ENCODE assay signal across 23 mouse cellular contexts in genomic region chr3:77197828-77198227, GRCm38 (mm10).
DNase-seq lines count a peak whose midpoint lies in the region; ATAC-seq lines count a peak whose summit lies in the region.
"Had no signal": no experiment of that assay in that cellular context is flagged by ENCODE, and none has a peak within 500 bp of the region (broad histone marks: within the 10 kb centered on the region; RNA-seq: fewer than 3 reads in every experiment).

No protein-coding gene starts in this region.

- no peak overlapping the region for H3K4me2 ChIP-seq in kidney, embryonic 15.5 days
- H3K4me2 ChIP-seq in lung, embryonic 15.5 days, result no peak overlapping the region
- H3K4me2 ChIP-seq in stomach, embryonic 16.5 days (ENCODE audit: low read depth, low read length), result no peak overlapping the region
- H3K4me2 ChIP-seq in midbrain, embryonic 15.5 days, result no peak overlapping the region
- H3K4me2 ChIP-seq: embryonic facial prominence, embryonic 13.5 days; embryonic facial prominence, embryonic 15.5 days; forebrain, embryonic 12.5 days had no signal

- no peaks in the 10 kb centered on the region for H3K27me3 ChIP-seq in kidney, embryonic 15.5 days
- no peaks in the 10 kb centered on the region for H3K27me3 ChIP-seq in lung, embryonic 15.5 days
- H3K27me3 ChIP-seq in stomach, embryonic 16.5 days (ENCODE audit: control insufficient read depth, insufficient read depth, low read length), result no peaks in the 10 kb centered on the region
- no peaks in the 10 kb centered on the region for H3K27me3 ChIP-seq in midbrain, embryonic 15.5 days (replicated peaks)
- H3K27me3 ChIP-seq: embryonic facial prominence, embryonic 13.5 days; embryonic facial prominence, embryonic 15.5 days; forebrain, embryonic 12.5 days had no signal

- no peak overlapping the region for H3K27ac ChIP-seq in kidney, embryonic 15.5 days
- H3K27ac ChIP-seq in lung, embryonic 15.5 days, result no peak overlapping the region
- H3K27ac ChIP-seq in stomach, embryonic 16.5 days (ENCODE audit: low read length), result no peak overlapping the region
- H3K27ac ChIP-seq in midbrain, embryonic 15.5 days, result no peak overlapping the region
- H3K27ac ChIP-seq: embryonic facial prominence, embryonic 13.5 days; embryonic facial prominence, embryonic 15.5 days; forebrain, embryonic 10.5 days; forebrain, embryonic 12.5 days had no signal

- no peak overlapping the region for H3K9ac ChIP-seq in kidney, embryonic 15.5 days
- H3K9ac ChIP-seq in lung, embryonic 15.5 days, result no peak overlapping the region
- no peak overlapping the region for H3K9ac ChIP-seq in stomach, embryonic 16.5 days (ENCODE audit: low read length)
- H3K9ac ChIP-seq in midbrain, embryonic 15.5 days, result no peak overlapping the region
- H3K9ac ChIP-seq: embryonic facial prominence, embryonic 13.5 days; embryonic facial prominence, embryonic 15.5 days; forebrain, embryonic 12.5 days had no signal

- 67% methylated on average over 1 of the region's 1 CpGs for WGBS in kidney, embryonic 15.5 days
- WGBS in lung, embryonic 15.5 days, result 52% methylated on average over 1 of the region's 1 CpGs
- WGBS in stomach, embryonic 16.5 days, result 52% methylated on average over 1 of the region's 1 CpGs
- 91% methylated on average over 1 of the region's 1 CpGs for WGBS in midbrain, embryonic 15.5 days

- H3K9me3 ChIP-seq in kidney, embryonic 15.5 days (replicated peaks), result no peaks in the 10 kb centered on the region; the same call in 1 of the 2 replicates
- H3K9me3 ChIP-seq in lung, embryonic 15.5 days, result no peaks in the 10 kb centered on the region
- H3K9me3 ChIP-seq in stomach, embryonic 16.5 days (replicated peaks; ENCODE audit: control insufficient read depth, low read length), result no peaks in the 10 kb centered on the region
- no peaks in the 10 kb centered on the region for H3K9me3 ChIP-seq in midbrain, embryonic 15.5 days
- H3K9me3 ChIP-seq: embryonic facial prominence, embryonic 13.5 days; embryonic facial prominence, embryonic 15.5 days; forebrain, embryonic 10.5 days; forebrain, embryonic 12.5 days had no signal

- no peak overlapping the region for H3K4me3 ChIP-seq in kidney, embryonic 15.5 days (replicated peaks)
- H3K4me3 ChIP-seq in lung, embryonic 15.5 days, result no peak overlapping the region
- no peak overlapping the region for H3K4me3 ChIP-seq in stomach, embryonic 16.5 days (replicated peaks; ENCODE audit: low read length)
- no peak overlapping the region for H3K4me3 ChIP-seq in midbrain, embryonic 15.5 days
- H3K4me3 ChIP-seq: embryonic facial prominence, embryonic 13.5 days; embryonic facial prominence, embryonic 15.5 days; erythroblast, embryonic 14.5 days; forebrain, embryonic 10.5 days; forebrain, embryonic 12.5 days had no signal

- H3K4me1 ChIP-seq in kidney, embryonic 15.5 days, result no peaks in the 10 kb centered on the region
- H3K4me1 ChIP-seq in lung, embryonic 15.5 days, result no peaks in the 10 kb centered on the region
- no peaks in the 10 kb centered on the region for H3K4me1 ChIP-seq in stomach, embryonic 16.5 days (ENCODE audit: control insufficient read depth, insufficient read depth, low read length)
- H3K4me1 ChIP-seq in midbrain, embryonic 15.5 days, result no peaks in the 10 kb centered on the region
- H3K4me1 ChIP-seq: embryonic facial prominence, embryonic 13.5 days; embryonic facial prominence, embryonic 15.5 days; forebrain, embryonic 10.5 days; forebrain, embryonic 12.5 days had no signal

- no peak for DNase-seq in kidney, adult 9 months
- DNase-seq in lung, adult 18-20 months, result no peak
- peak; percentile 15 for DNase-seq in retina, embryonic 14.5 days (ENCODE audit: low spot score)
- DNase-seq in retina, postnatal 1 day, result no peak
- DNase-seq: adrenal gland, adult 2 months; adrenal gland, postnatal 10 days; adrenal gland, postnatal 25 days; cerebellum, adult 11 months; cerebellum, adult 18-20 months; cerebellum, adult 8-10 months; cerebellum, adult 9-11 months; cerebellum, postnatal 36 days; embryo, embryonic 11 days had no signal

- H3K36me3 ChIP-seq in kidney, embryonic 15.5 days, result no peaks in the 10 kb centered on the region
- H3K36me3 ChIP-seq in lung, embryonic 15.5 days, result no peaks in the 10 kb centered on the region
- H3K36me3 ChIP-seq in stomach, embryonic 16.5 days (ENCODE audit: control insufficient read depth, insufficient read depth, low read length), result no peaks in the 10 kb centered on the region
- H3K36me3 ChIP-seq in midbrain, embryonic 15.5 days (replicated peaks), result no peaks in the 10 kb centered on the region
- H3K36me3 ChIP-seq: embryonic facial prominence, embryonic 13.5 days; embryonic facial prominence, embryonic 15.5 days; forebrain, embryonic 10.5 days; forebrain, embryonic 12.5 days had no signal

- ATAC-seq in kidney, embryonic 15.5 days (replicated peaks; ENCODE audit: low FRiP score), result 0 out of 2 replicates have a peak, but pooled peaks have one; percentile 25
- peak; percentile 42; the same call in 1 of the 2 replicates for ATAC-seq in lung, embryonic 15.5 days (ENCODE audit: borderline replicate concordance, extremely low read depth, low FRiP score, low TSS enrichment)
- ATAC-seq in stomach, embryonic 16.5 days (ENCODE audit: insufficient read depth, low FRiP score), result peak; percentile 21; the same call in 1 of the 2 replicates
- no peak for ATAC-seq in midbrain, embryonic 15.5 days (replicated peaks)
- ATAC-seq: forebrain, embryonic 14.5 days had no signal
